In genomic region chr11:109995013-109995412, GRCm38 (mm10) we compare ENCODE assay signal across 8 mouse cellular contexts. TPM values are rescaled to one million over a fixed set of nuclear protein-coding genes. Genes with fewer than 3 reads are reported as not detected.
DNase-seq lines count a peak whose midpoint lies in the region; ATAC-seq and TF ChIP-seq lines count a peak whose summit lies in the region.

No protein-coding gene starts in this region.

- DNase-seq in CH12.LX (ENCODE audit: extremely low read depth): peak; percentile 12
- peak; percentile 50 to 54 for DNase-seq in cerebellum, adult 2 months
- peak; percentile 36 to 42 for DNase-seq in left cerebral cortex, postnatal 36 days (ENCODE audit: low spot score in 2 of 2)
- DNase-seq in thymus, postnatal 36 days: no peak

- WGBS in cerebellum, adult 2 months: 0% methylated on average over 3 of the region's 3 CpGs
- 5% methylated on average over 3 of the region's 3 CpGs for WGBS in hindbrain, embryonic 15.5 days
- WGBS in midbrain, embryonic 12.5 days: 13% methylated on average over 3 of the region's 3 CpGs

- no peak overlapping the region for H3K27ac ChIP-seq in CH12.LX (ENCODE audit: insufficient read depth, low read depth)
- peak overlapping the region; percentile 42 for H3K27ac ChIP-seq in cerebellum, adult 2 months (ENCODE audit: insufficient read depth, low read length)
- 0 out of 2 replicates have a peak overlapping the region, but pooled peaks have one; percentile 13 for H3K27ac ChIP-seq in hindbrain, embryonic 15.5 days (replicated peaks)
- H3K27ac ChIP-seq in midbrain, embryonic 12.5 days (replicated peaks): no peak overlapping the region

- peak overlapping the region; percentile 64 for H3K9ac ChIP-seq in CH12.LX (ENCODE audit: insufficient read depth, low read depth)
- H3K9ac ChIP-seq in hindbrain, embryonic 15.5 days: no peak overlapping the region
- H3K9ac ChIP-seq in midbrain, embryonic 12.5 days (replicated peaks): no peak overlapping the region

- H3K79me2 ChIP-seq in CH12.LX (replicated peaks; ENCODE audit: control insufficient read depth, extremely low read depth, insufficient read depth, poor library complexity, severe bottlenecking): no peaks in the 10 kb centered on the region

- intact Hi-C loops in left cerebral cortex, postnatal 36 days (cut with DNase I): no loop called here

- no peaks in the 10 kb centered on the region for H3K9me3 ChIP-seq in CH12.LX (replicated peaks; ENCODE audit: low read length)
- H3K9me3 ChIP-seq in hindbrain, embryonic 15.5 days: no peaks in the 10 kb centered on the region
- no peaks in the 10 kb centered on the region for H3K9me3 ChIP-seq in midbrain, embryonic 12.5 days

- no peak for TF ChIP-seq CTCF in CH12.LX (conservative IDR thresholded peaks at IDR 0.05 in 1 of 2, IDR thresholded peaks at IDR 0.05 in 1 of 2; ENCODE audit: low read depth in 2 of 2, low read length in 2 of 2)
- no peak for TF ChIP-seq CTCF in cerebellum, adult 2 months (IDR thresholded peaks at IDR 0.05; ENCODE audit: borderline replicate concordance, insufficient read depth, low read depth, low read length)

- in situ Hi-C loops in CH12.LX (cut with MboI; ENCODE audit: low pct_ligation_motif_present, low pct_unique_long_range_greater_than_20kb, low sequenced_read_pairs): no loop called here

- TF ChIP-seq POLR2A in CH12.LX (IDR thresholded peaks at IDR 0.05; ENCODE audit: low read depth, low read length): no peak
- 0 out of 2 replicates have a peak, but pooled peaks have one; percentile 14 for TF ChIP-seq POLR2A in cerebellum, adult 2 months (IDR thresholded peaks at IDR 0.05; ENCODE audit: borderline replicate concordance, insufficient read depth, low read length)

- H3K27me3 ChIP-seq in CH12.LX (replicated peaks): no peaks in the 10 kb centered on the region
- no peaks in the 10 kb centered on the region for H3K27me3 ChIP-seq in cerebellum, adult 2 months (ENCODE audit: control insufficient read depth, insufficient read depth, low read length)
- H3K27me3 ChIP-seq in hindbrain, embryonic 15.5 days: no peaks in the 10 kb centered on the region
- no peaks in the 10 kb centered on the region for H3K27me3 ChIP-seq in midbrain, embryonic 12.5 days

- ATAC-seq in frontal cortex, adult (ENCODE audit: low TSS enrichment): peak; percentile 77
- peak; percentile 55; the same call in 1 of the 2 replicates for ATAC-seq in hindbrain, embryonic 15.5 days (ENCODE audit: low FRiP score, low read depth)
- ATAC-seq in midbrain, embryonic 12.5 days (ENCODE audit: low FRiP score, low read depth): peak; percentile 27; the same call in 1 of the 2 replicates
- ATAC-seq in monocyte, adult 5-6 weeks (replicated peaks; ENCODE audit: insufficient number of reproducible peaks, low FRiP score, low TSS enrichment, poor library complexity, severe bottlenecking): no peak

- peak overlapping the region in 2 of 3 experiments; percentile 40 to 49 for H3K4me3 ChIP-seq in CH12.LX (replicated peaks in 1 of 3; ENCODE audit: low read depth in 2 of 3, low read length in 2 of 3, poor library complexity in 1 of 3)
- peak overlapping the region; percentile 75 for H3K4me3 ChIP-seq in cerebellum, adult 2 months (replicated peaks; ENCODE audit: insufficient read depth, low read depth, low read length)
- peak overlapping the region; percentile 47 for H3K4me3 ChIP-seq in hindbrain, embryonic 15.5 days
- H3K4me3 ChIP-seq in midbrain, embryonic 12.5 days: peak overlapping the region; percentile 42

- H3K36me3 ChIP-seq in CH12.LX (replicated peaks in 1 of 2; ENCODE audit: control insufficient read depth in 1 of 2, insufficient read depth in 1 of 2, low read length in 1 of 2): no peaks in the 10 kb centered on the region
- H3K36me3 ChIP-seq in hindbrain, embryonic 15.5 days: no peaks in the 10 kb centered on the region
- no peaks in the 10 kb centered on the region for H3K36me3 ChIP-seq in midbrain, embryonic 12.5 days

- H3K4me2 ChIP-seq in CH12.LX (ENCODE audit: insufficient read depth, low read depth, poor library complexity, severe bottlenecking): peak overlapping the region; percentile 73
- peak overlapping the region; percentile 81 for H3K4me2 ChIP-seq in hindbrain, embryonic 15.5 days
- H3K4me2 ChIP-seq in midbrain, embryonic 12.5 days (replicated peaks): peak overlapping the region; percentile 61

- TF ChIP-seq RAD21 in CH12.LX (IDR thresholded peaks at IDR 0.05; ENCODE audit: low read depth, low read length): no peak

- TF ChIP-seq EP300 in CH12.LX (IDR thresholded peaks at IDR 0.05; ENCODE audit: low read length): no peak

- dilution Hi-C loops in CH12.LX (cut with MboI; ENCODE audit: extremely low pct_ligation_motif_present, extremely low pct_unique_long_range_greater_than_20kb, low sequenced_read_pairs): no loop called here

- H3K4me1 ChIP-seq in CH12.LX (ENCODE audit: control insufficient read depth in 1 of 2, insufficient read depth in 2 of 2): peaks cover 5 to 35% of the 10 kb centered on the region in 2 experiments
- H3K4me1 ChIP-seq in cerebellum, adult 2 months (ENCODE audit: control insufficient read depth, insufficient read depth, low read length): peaks cover 5% of the 10 kb centered on the region
- peaks cover 15% of the 10 kb centered on the region for H3K4me1 ChIP-seq in hindbrain, embryonic 15.5 days (replicated peaks)
- H3K4me1 ChIP-seq in midbrain, embryonic 12.5 days: peaks cover 4% of the 10 kb centered on the region; the same call in 1 of the 2 replicates

TF ChIP-seq in CH12.LX, 34 proteins besides CTCF, POLR2A, EP300 and RAD21:
- TF ChIP-seq NELFE (IDR thresholded peaks at IDR 0.05; ENCODE audit: low read depth, low read length): no peak
- TF ChIP-seq IRF4 (IDR thresholded peaks at IDR 0.05; ENCODE audit: low read depth, low read length): no peak
- TF ChIP-seq ZNF384 (IDR thresholded peaks at IDR 0.05; ENCODE audit: low read depth, low read length): no peak
- TF ChIP-seq GABPA (IDR thresholded peaks at IDR 0.05; ENCODE audit: insufficient replicate concordance, low read depth, low read length): no peak
- no peak for TF ChIP-seq JUND (conservative IDR thresholded peaks at IDR 0.05; ENCODE audit: low read depth, low read length)
- no peak for TF ChIP-seq ZC3H11A (IDR thresholded peaks at IDR 0.05; ENCODE audit: low read depth, low read length)
- no peak for TF ChIP-seq ZKSCAN1 (IDR thresholded peaks at IDR 0.05; ENCODE audit: borderline replicate concordance, low read depth, low read length)
- no peak for TF ChIP-seq CHD1 (IDR thresholded peaks at IDR 0.05; ENCODE audit: low read depth, low read length)
- TF ChIP-seq TBP (conservative IDR thresholded peaks at IDR 0.05; ENCODE audit: low read depth, low read length): no peak
- no peak for TF ChIP-seq POLR2AphosphoS2 (IDR thresholded peaks at IDR 0.05; ENCODE audit: low read depth, low read length)
- no peak for TF ChIP-seq USF2 (conservative IDR thresholded peaks at IDR 0.05; ENCODE audit: low read depth, low read length)
- TF ChIP-seq SIN3A (IDR thresholded peaks at IDR 0.05; ENCODE audit: low read length): no peak
- TF ChIP-seq UBTF (IDR thresholded peaks at IDR 0.05; ENCODE audit: low read depth, low read length): no peak
- TF ChIP-seq MEF2A (IDR thresholded peaks at IDR 0.05; ENCODE audit: borderline replicate concordance, low read depth, low read length): no peak
TF ChIP-seq in CH12.LX: peak in this region for 0.

RNA-seq across cellular contexts. Expression of gene Abca8b, which starts 0.6 kb away (rescaled TPM):
- 0.67 and 1.4 TPM in 2 replicates for total RNA-seq in CH12.LX (2012; rRNA removed)
- total RNA-seq in CH12.LX (2014; rRNA removed): 1.4 TPM in 2 replicates
- polyA plus RNA-seq in CH12.LX (2012; ENCODE audit: insufficient read length, low read depth): 2.1 and 2.3 TPM in 2 replicates
- 11.8 and 13.3 TPM in 2 replicates for polyA plus RNA-seq in cerebellum, adult 2 months (2012; rRNA removed)
- 1.4 and 1.6 TPM in 2 replicates for polyA plus RNA-seq in hindbrain, embryonic 15.5 days (2015; fragmentation: Nextera tagmentation; extraction: Ambion mirVana)
- 10 to 100 TPM; 11.1 to 12.3 TPM for total RNA-seq in left cerebral cortex, postnatal 36 days (2021)
- 0.56 and 0.66 TPM in 2 replicates for polyA plus RNA-seq in midbrain, embryonic 12.5 days (2016; fragmentation: Nextera tagmentation; extraction: Ambion mirVana)
- total RNA-seq in monocyte, adult 5-6 weeks (2017): 0.19 to 0.48 TPM (median 0.32 TPM) in 3 replicates

Comparison
In these comparisons a context has a peak if more than half of its experiments do, and no peak if none do; other contexts are left out.
1. DNase-seq: peak in CH12.LX (single experiment), cerebellum, adult 2 months (2 of 2) and left cerebral cortex, postnatal 36 days (2 of 2); none in thymus, postnatal 36 days (0 of 2).
2. H3K27ac ChIP-seq: peak in cerebellum, adult 2 months (single experiment) and hindbrain, embryonic 15.5 days (single experiment); none in CH12.LX (single experiment) and midbrain, embryonic 12.5 days (single experiment).
3. Peak in every context shown above with its lines, with median percentiles within 50 percentile points of each other: H3K4me2 ChIP-seq and H3K4me3 ChIP-seq.